Mouse (Mus musculus): ENCODE measurements around the gene Uvrag. TPM values are rescaled to one million over a fixed set of nuclear protein-coding genes. Genes with fewer than 3 reads are reported as not detected.

Gene Uvrag
- polyA plus RNA-seq, 2 experiments, result 9.8 to 16.2 TPM

GRCm38 (mm10) chr7:98994137-98994536 is 146.8 kb downstream of the Uvrag start:
- H3K36me3 ChIP-seq (ENCODE audit: control insufficient read depth, insufficient read depth, low read length), result no peaks in the 10 kb centered on the region; the same call in 1 of the 2 replicates

DNA sequence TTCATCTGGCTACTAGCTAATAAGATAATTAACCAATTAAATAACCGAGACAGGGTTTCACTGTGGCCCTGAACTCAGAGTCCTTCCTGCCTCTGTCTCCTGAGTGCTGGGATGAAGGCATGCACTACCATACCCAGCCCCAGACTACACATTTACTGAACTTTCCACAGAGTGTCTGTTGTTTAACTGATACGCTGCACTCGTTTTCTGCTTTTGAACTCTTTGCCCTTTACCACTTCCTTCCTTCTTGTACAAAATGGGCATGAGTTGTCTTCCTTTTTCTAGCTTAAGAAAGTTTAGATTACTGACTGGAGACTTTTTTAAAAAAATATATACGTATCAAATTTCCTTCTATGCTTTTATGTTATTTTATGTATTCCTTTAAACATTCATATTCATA is 147.5 kb downstream of the Uvrag start:
- Histone ChIP-seq H3K4me2 (replicated peaks; ENCODE audit: low read depth, low read length, severe bottlenecking) (no peak overlapping the region), H3K27me3 (ENCODE audit: control insufficient read depth, insufficient read depth, low read length) (no peaks in the 10 kb centered on the region), H3K4me3 (replicated peaks; ENCODE audit: low read length) (no peak overlapping the region), H3K36me3 (ENCODE audit: control insufficient read depth, insufficient read depth, low read length) (no peaks in the 10 kb centered on the region; the same call in 1 of the 2 replicates), H3K27ac (replicated peaks; ENCODE audit: low read depth, low read length) (no peak overlapping the region), H3K4me1 (ENCODE audit: control insufficient read depth, insufficient read depth, low read length) (peaks cover 22% of the 10 kb centered on the region), H3K9me3 (ENCODE audit: control insufficient read depth, low read length) (no peaks in the 10 kb centered on the region), H3K9ac (ENCODE audit: low read depth, low read length, severe bottlenecking) (no peak overlapping the region)
- no peak for TF ChIP-seq POLR2A (IDR thresholded peaks at IDR 0.05; ENCODE audit: borderline replicate concordance, extremely low read depth, insufficient read depth, insufficient read length)
- 75% methylated on average over 4 of the region's 4 CpGs for WGBS
- no peak for ATAC-seq (ENCODE audit: low FRiP score, low read depth)
- DNase-seq (ENCODE audit: low spot score), result no peak

More at GRCm38 (mm10) chr7:98994137-98994536, 146.8 kb downstream of the Uvrag start:
- WGBS, result 59% methylated on average over 6 of the region's 6 CpGs
- H3K4me3 ChIP-seq (replicated peaks; ENCODE audit: low read length), result no peak overlapping the region
- no peak overlapping the region for H3K27ac ChIP-seq (replicated peaks; ENCODE audit: low read depth, low read length)
- H3K4me2 ChIP-seq (replicated peaks; ENCODE audit: low read depth, low read length, severe bottlenecking), result no peak overlapping the region
- ATAC-seq (ENCODE audit: low FRiP score, low read depth) (no peak), DNase-seq (ENCODE audit: low spot score) (no peak)
- H3K9ac ChIP-seq (ENCODE audit: low read depth, low read length, severe bottlenecking), result no peak overlapping the region
- TF ChIP-seq POLR2A (IDR thresholded peaks at IDR 0.05; ENCODE audit: borderline replicate concordance, extremely low read depth, insufficient read depth, insufficient read length), result no peak
- H3K9me3 ChIP-seq (ENCODE audit: control insufficient read depth, low read length), result no peaks in the 10 kb centered on the region
- H3K27me3 ChIP-seq (ENCODE audit: control insufficient read depth, insufficient read depth, low read length), result no peaks in the 10 kb centered on the region
- H3K4me1 ChIP-seq (ENCODE audit: control insufficient read depth, insufficient read depth, low read length), result peaks cover 22% of the 10 kb centered on the region

DNA sequence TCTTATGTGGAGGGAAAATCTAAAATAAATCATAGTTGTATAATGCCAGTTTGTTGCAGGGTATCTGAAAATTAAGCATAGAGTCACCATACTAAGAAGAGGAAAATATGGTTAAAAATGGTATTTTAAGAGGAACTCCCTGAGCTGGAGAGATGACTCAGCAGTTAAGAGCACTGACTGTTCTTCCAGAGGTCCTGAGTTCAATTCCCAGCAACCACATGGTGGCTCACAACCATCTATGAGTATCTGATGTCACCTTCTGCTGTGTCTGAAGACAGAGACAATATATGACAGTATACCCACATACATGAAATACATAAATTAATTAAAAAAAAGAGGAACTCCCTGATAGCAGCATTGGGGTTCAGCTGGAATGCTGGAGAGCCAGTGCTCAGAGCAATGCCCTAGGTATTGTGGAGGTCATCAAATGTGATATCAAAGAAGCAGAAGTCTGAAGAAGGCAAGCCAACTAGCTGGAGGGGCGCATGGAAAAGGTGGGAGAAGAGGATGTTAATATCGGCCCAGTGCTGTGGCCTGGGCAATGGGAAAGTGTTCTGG is 149.7 kb downstream of the Uvrag start:
- Histone ChIP-seq H3K9ac (ENCODE audit: low read depth, low read length, severe bottlenecking) (no peak overlapping the region), H3K9me3 (ENCODE audit: control insufficient read depth, low read length) (no peaks in the 10 kb centered on the region), H3K4me3 (replicated peaks; ENCODE audit: low read length) (no peak overlapping the region), H3K27ac (replicated peaks; ENCODE audit: low read depth, low read length) (no peak overlapping the region), H3K36me3 (ENCODE audit: control insufficient read depth, insufficient read depth, low read length) (no peaks in the 10 kb centered on the region; the same call in 1 of the 2 replicates), H3K27me3 (ENCODE audit: control insufficient read depth, insufficient read depth, low read length) (no peaks in the 10 kb centered on the region), H3K4me1 (ENCODE audit: control insufficient read depth, insufficient read depth, low read length) (peaks cover 21% of the 10 kb centered on the region), H3K4me2 (replicated peaks; ENCODE audit: low read depth, low read length, severe bottlenecking) (no peak overlapping the region)
- no peak for TF ChIP-seq POLR2A (IDR thresholded peaks at IDR 0.05; ENCODE audit: borderline replicate concordance, extremely low read depth, insufficient read depth, insufficient read length)
- 98% methylated on average over 2 of the region's 2 CpGs for WGBS
- ATAC-seq (ENCODE audit: low FRiP score, low read depth), result no peak
- no peak for DNase-seq (ENCODE audit: low spot score)

- Histone ChIP-seq H3K36me3 (ENCODE audit: control insufficient read depth, insufficient read depth, low read length) (no peaks in the 10 kb centered on the region; the same call in 1 of the 2 replicates), H3K27me3 (ENCODE audit: control insufficient read depth, insufficient read depth, low read length) (no peaks in the 10 kb centered on the region), H3K4me1 (ENCODE audit: control insufficient read depth, insufficient read depth, low read length) (peaks cover 18% of the 10 kb centered on the region), H3K9ac (ENCODE audit: low read depth, low read length, severe bottlenecking) (no peak overlapping the region), H3K4me3 (replicated peaks; ENCODE audit: low read length) (no peak overlapping the region), H3K9me3 (ENCODE audit: control insufficient read depth, low read length) (no peaks in the 10 kb centered on the region), H3K4me2 (replicated peaks; ENCODE audit: low read depth, low read length, severe bottlenecking) (no peak overlapping the region), H3K27ac (replicated peaks; ENCODE audit: low read depth, low read length) (no peak overlapping the region)
- ATAC-seq (ENCODE audit: low FRiP score, low read depth), result no peak
- WGBS, result 33% methylated on average over 1 of the region's 1 CpGs
- DNase-seq (ENCODE audit: low spot score), result no peak
- no peak for TF ChIP-seq POLR2A (IDR thresholded peaks at IDR 0.05; ENCODE audit: borderline replicate concordance, extremely low read depth, insufficient read depth, insufficient read length)
These were observed 150.4 kb downstream of the Uvrag start for GRCm38 (mm10) chr7:98990510-98990909.

DNA sequence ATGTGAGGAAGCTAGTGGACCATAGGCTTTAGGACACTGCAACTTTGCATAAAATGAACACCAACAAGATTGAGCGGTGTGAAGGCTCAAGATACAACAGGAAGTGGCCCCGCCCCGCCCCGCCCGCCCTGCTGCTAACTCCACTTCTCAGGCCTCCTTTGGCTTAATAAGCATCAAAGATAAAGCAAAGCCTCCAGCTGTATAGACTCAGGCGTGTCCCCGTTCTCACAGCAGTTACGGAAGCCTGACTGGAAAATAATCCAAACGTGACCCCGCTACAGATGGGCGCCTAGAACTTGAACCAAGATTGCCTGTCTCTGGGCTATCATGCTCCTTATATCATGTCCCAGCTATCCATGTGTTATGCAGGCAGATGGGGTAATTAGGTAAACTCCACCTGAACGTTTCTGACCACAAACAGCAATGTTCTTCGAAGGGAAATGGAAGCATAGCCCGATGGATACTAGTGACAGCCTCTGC is 153.9 kb downstream of the Uvrag start:
- 92% methylated on average over 14 of the region's 14 CpGs for WGBS
- DNase-seq (ENCODE audit: low spot score), result no peak
- Histone ChIP-seq H3K27ac (replicated peaks; ENCODE audit: low read depth, low read length) (no peak overlapping the region), H3K4me1 (ENCODE audit: control insufficient read depth, insufficient read depth, low read length) (peaks cover 23% of the 10 kb centered on the region), H3K9ac (ENCODE audit: low read depth, low read length, severe bottlenecking) (no peak overlapping the region), H3K9me3 (ENCODE audit: control insufficient read depth, low read length) (no peaks in the 10 kb centered on the region), H3K4me2 (replicated peaks; ENCODE audit: low read depth, low read length, severe bottlenecking) (no peak overlapping the region), H3K36me3 (ENCODE audit: control insufficient read depth, insufficient read depth, low read length) (no peaks in the 10 kb centered on the region; the same call in 1 of the 2 replicates), H3K27me3 (ENCODE audit: control insufficient read depth, insufficient read depth, low read length) (no peaks in the 10 kb centered on the region), H3K4me3 (replicated peaks; ENCODE audit: low read length) (no peak overlapping the region)
- TF ChIP-seq POLR2A (IDR thresholded peaks at IDR 0.05; ENCODE audit: borderline replicate concordance, extremely low read depth, insufficient read depth, insufficient read length), result no peak
- ATAC-seq (ENCODE audit: low FRiP score, low read depth), result no peak
